ENCODE assay signal across 21 mouse cellular contexts in the genomic region with DNA sequence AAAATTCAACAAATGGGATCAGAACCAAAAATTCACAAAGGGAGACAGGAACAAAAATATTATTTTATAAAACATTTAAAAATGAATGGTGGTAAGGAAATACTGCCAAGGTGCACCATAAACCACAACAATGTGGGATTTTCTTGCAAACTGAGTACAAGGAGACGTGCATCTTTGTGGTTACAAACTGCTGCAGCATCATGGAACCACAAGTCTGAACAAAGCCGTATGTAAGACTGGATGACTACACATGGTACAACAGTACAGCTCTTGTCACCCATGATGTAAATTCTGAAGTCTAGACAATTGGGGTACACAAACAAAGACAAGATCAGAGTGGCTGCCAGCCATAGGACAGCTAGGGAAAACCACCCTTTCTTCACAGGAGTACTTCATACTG.
"Had no signal": no experiment of that assay in that cellular context is flagged by ENCODE, and none has a peak within 500 bp of the region (broad histone marks: within the 10 kb centered on the region; RNA-seq: fewer than 3 reads in every experiment).

No protein-coding gene starts in this region.

- DNase-seq: heart, postnatal 10 days; heart, postnatal 14 days; heart, postnatal 36 days; kidney, adult 11 months; kidney, adult 18-20 months; kidney, adult 2 months; kidney, adult 8-10 months; kidney, adult 9 months; kidney, postnatal 10 days; kidney, postnatal 14 days; kidney, postnatal 25 days; kidney, postnatal 36 days; kidney, postnatal 4 days; layer of hippocampus, adult 9-11 months; layer of hippocampus, postnatal 36 days had no signal

- ATAC-seq: hindbrain, embryonic 16.5 days; hindbrain, postnatal 0 days; inflammation-experienced regulatory T-cells, adult 6 months; intestine, embryonic 15.5 days; intestine, embryonic 16.5 days; intestine, postnatal 0 days had no signal
